In genomic region chr3:116862621-116863020, GRCm38 (mm10) we compare ENCODE assay signal across 17 mouse cellular contexts. TPM values are rescaled to one million over a fixed set of nuclear protein-coding genes. Genes with fewer than 3 reads are reported as not detected.
DNase-seq lines count a peak whose midpoint lies in the region; ATAC-seq and TF ChIP-seq lines count a peak whose summit lies in the region.
"Had no signal": no experiment of that assay in that cellular context is flagged by ENCODE, and none has a peak within 500 bp of the region (broad histone marks: within the 10 kb centered on the region; RNA-seq: fewer than 3 reads in every experiment).

No protein-coding gene starts in this region.

- peaks cover 0 to 6% of the 10 kb centered on the region in 2 experiments; a peak in 2 of 4 replicates for H3K4me1 ChIP-seq in heart, embryonic 14.5 days (ENCODE audit: control insufficient read depth in 2 of 2, insufficient read depth in 2 of 2, low read length in 2 of 2)
- H3K4me1 ChIP-seq in heart, adult 2 months (ENCODE audit: control insufficient read depth, insufficient read depth, low read length), result peaks cover 5% of the 10 kb centered on the region
- peaks cover 7 to 17% of the 10 kb centered on the region in 2 experiments for H3K4me1 ChIP-seq in ES-E14 (ENCODE audit: control insufficient read depth in 2 of 2, insufficient read depth in 2 of 2, low read length in 2 of 2, poor library complexity in 1 of 2)
- peaks cover 42 to 49% of the 10 kb centered on the region in 2 experiments for H3K4me1 ChIP-seq in liver, embryonic 14.5 days (replicated peaks; ENCODE audit: control insufficient read depth in 2 of 2, insufficient read depth in 2 of 2, low read length in 1 of 2)
- H3K4me1 ChIP-seq: embryonic facial prominence, embryonic 15.5 days had no signal

- no peaks in the 10 kb centered on the region for H3K79me2 ChIP-seq in heart, adult 2 months (replicated peaks; ENCODE audit: control insufficient read depth, insufficient read depth, low read length)

- WGBS in heart, embryonic 14.5 days, result 60% methylated on average over 1 of the region's 1 CpGs
- 28% methylated on average over 1 of the region's 1 CpGs for WGBS in heart, adult 2 months
- 30% methylated on average over 1 of the region's 1 CpGs for whole genome bisulfite sequencing in liver, embryonic 14.5 days (ENCODE audit: insufficient replicate concordance)

- H3K36me3 ChIP-seq in heart, embryonic 14.5 days (ENCODE audit: control insufficient read depth, insufficient read depth, low read length), result no peaks in the 10 kb centered on the region
- no peaks in the 10 kb centered on the region for H3K36me3 ChIP-seq in heart, adult 2 months (ENCODE audit: control insufficient read depth, insufficient read depth, low read length)
- H3K36me3 ChIP-seq in ES-E14 (ENCODE audit: control insufficient read depth, insufficient read depth, low read length, poor library complexity, severe bottlenecking), result peaks cover under 1% of the 10 kb centered on the region
- H3K36me3 ChIP-seq in liver, embryonic 14.5 days (replicated peaks; ENCODE audit: control insufficient read depth, insufficient read depth, low read depth), result peaks cover 16% of the 10 kb centered on the region
- H3K36me3 ChIP-seq: embryonic facial prominence, embryonic 15.5 days; limb, embryonic 13.5 days; stomach, embryonic 15.5 days had no signal

- H3K27me3 ChIP-seq in heart, embryonic 14.5 days (ENCODE audit: control insufficient read depth, insufficient read depth, low read length), result no peaks in the 10 kb centered on the region
- H3K27me3 ChIP-seq in heart, adult 2 months (ENCODE audit: control insufficient read depth, insufficient read depth, low read length), result no peaks in the 10 kb centered on the region
- no peaks in the 10 kb centered on the region for H3K27me3 ChIP-seq in liver, embryonic 14.5 days (ENCODE audit: control insufficient read depth, insufficient read depth, low read length)
- H3K27me3 ChIP-seq: embryonic facial prominence, embryonic 15.5 days; forebrain, embryonic 13.5 days; limb, embryonic 13.5 days; stomach, embryonic 15.5 days had no signal

- TF ChIP-seq EP300 in heart, adult 2 months (IDR thresholded peaks at IDR 0.05; ENCODE audit: insufficient read depth, low read depth, low read length), result no peak
- no peak for TF ChIP-seq EP300 in liver, embryonic 14.5 days (IDR thresholded peaks at IDR 0.05; ENCODE audit: low read depth)

- in situ Hi-C loops in ES-E14 (cut with MboI; ENCODE audit: low sequenced_read_pairs in 2 of 2, unreplicated experiment in 2 of 2), result no loop called here

- no peak for ATAC-seq in heart, embryonic 14.5 days (ENCODE audit: insufficient number of reproducible peaks, insufficient read depth, low FRiP score, low read depth)
- ATAC-seq in liver, embryonic 14.5 days (ENCODE audit: insufficient read depth), result no peak

- no peak overlapping the region for H3K27ac ChIP-seq in heart, embryonic 14.5 days (replicated peaks in 1 of 2; ENCODE audit: control insufficient read depth in 1 of 2, insufficient read depth in 1 of 2, low read depth in 2 of 2, low read length in 2 of 2)
- no peak overlapping the region for H3K27ac ChIP-seq in heart, adult 2 months
- H3K27ac ChIP-seq in ES-E14 (ENCODE audit: insufficient read depth, low read depth, low read length, poor library complexity, severe bottlenecking), result no peak overlapping the region; the same call in 1 of the 2 replicates
- peak overlapping the region; percentile 38 for H3K27ac ChIP-seq in liver, embryonic 14.5 days
- H3K27ac ChIP-seq: embryonic facial prominence, embryonic 15.5 days; forebrain, embryonic 13.5 days; kidney, postnatal 0 days; limb, embryonic 13.5 days; stomach, embryonic 15.5 days had no signal

- H3K9ac ChIP-seq in heart, embryonic 14.5 days (ENCODE audit: low read length), result no peak overlapping the region
- no peak overlapping the region for H3K9ac ChIP-seq in heart, adult 2 months (ENCODE audit: low read depth, low read length)
- H3K9ac ChIP-seq in ES-E14 (ENCODE audit: insufficient read depth, low read depth, low read length, poor library complexity, severe bottlenecking), result peak overlapping the region; percentile 42; the same call in 1 of the 2 replicates
- peak overlapping the region; percentile 72 for H3K9ac ChIP-seq in liver, embryonic 14.5 days (replicated peaks)
- H3K9ac ChIP-seq: embryonic facial prominence, embryonic 15.5 days; forebrain, embryonic 13.5 days; stomach, embryonic 15.5 days had no signal

- DNase-seq in heart, adult 2 months, result no peak
- DNase-seq in 416B (ENCODE audit: low read depth) (peak; percentile 49), ES-E14 (ENCODE audit: low read depth, low spot score) (no peak)
- DNase-seq in liver, embryonic 14.5 days (ENCODE audit: low read depth in 3 of 3, low spot score in 3 of 3), result no peak
- no peak for DNase-seq in adrenal gland, adult 18-20 months (ENCODE audit: low spot score in 2 of 2)
- DNase-seq in adrenal gland, adult 8-10 months, result no peak
- DNase-seq: cerebellum, adult 9-11 months; lung, postnatal 14 days; right cerebral cortex, adult 18-20 months; spleen, adult 18-20 months; thymus, postnatal 4 days had no signal

- peak overlapping the region; percentile 18; the same call in 1 of the 2 replicates for H3K4me2 ChIP-seq in heart, embryonic 14.5 days (ENCODE audit: low read length)
- peak overlapping the region; percentile 98 for H3K4me2 ChIP-seq in liver, embryonic 14.5 days (ENCODE audit: low read depth)

- TF ChIP-seq CTCF in heart, adult 2 months (IDR thresholded peaks at IDR 0.05), result no peak
- TF ChIP-seq CTCF in liver, embryonic 14.5 days (IDR thresholded peaks at IDR 0.05; ENCODE audit: low read depth), result no peak

- no peaks in the 10 kb centered on the region for H3K9me3 ChIP-seq in heart, embryonic 14.5 days (ENCODE audit: control insufficient read depth, low read length)
- H3K9me3 ChIP-seq in ES-E14 (ENCODE audit: control insufficient read depth, insufficient read depth, low read depth, low read length), result no peaks in the 10 kb centered on the region
- H3K9me3 ChIP-seq in liver, embryonic 14.5 days (ENCODE audit: control insufficient read depth, low read length), result no peaks in the 10 kb centered on the region
- H3K9me3 ChIP-seq: embryonic facial prominence, embryonic 15.5 days; forebrain, embryonic 13.5 days; limb, embryonic 13.5 days; stomach, embryonic 15.5 days had no signal

- H3K4me3 ChIP-seq in heart, embryonic 14.5 days (ENCODE audit: control insufficient read depth in 1 of 2, insufficient read depth in 1 of 2, low read depth in 1 of 2, low read length in 2 of 2), result no peak overlapping the region
- no peak overlapping the region for H3K4me3 ChIP-seq in heart, adult 2 months
- peak overlapping the region; percentile 44 to 52 for H3K4me3 ChIP-seq in ES-E14 (ENCODE audit: insufficient read depth in 1 of 2, low read depth in 1 of 2, low read length in 2 of 2, poor library complexity in 1 of 2, severe bottlenecking in 1 of 2)
- H3K4me3 ChIP-seq in liver, embryonic 14.5 days (ENCODE audit: insufficient read depth in 1 of 2, low read depth in 2 of 2, low read length in 2 of 2), result peak overlapping the region; percentile 82 to 87

- intact Hi-C loops in heart, adult 2 months (cut with DNase I), result no loop called here

- TF ChIP-seq POLR2A in heart, adult 2 months (IDR thresholded peaks at IDR 0.05; ENCODE audit: insufficient read depth, low read depth, low read length), result no peak

TF ChIP-seq in ES-E14, 5 proteins besides CTCF, POLR2A, EP300 and RAD21:
- TF ChIP-seq CHD2 (IDR thresholded peaks at IDR 0.05; ENCODE audit: low read depth, low read length) (no peak), ZNF384 (IDR thresholded peaks at IDR 0.05; ENCODE audit: low read depth, low read length) (0 out of 2 replicates have a peak, but pooled peaks have one; percentile 16), ZC3H11A (IDR thresholded peaks at IDR 0.05; ENCODE audit: borderline replicate concordance, low read depth, low read length) (no peak), HCFC1 (IDR thresholded peaks at IDR 0.05; ENCODE audit: borderline replicate concordance, insufficient read depth, low read length) (no peak), MAFK (IDR thresholded peaks at IDR 0.05; ENCODE audit: insufficient read depth, low read depth, low read length) (no peak)

RNA-seq across cellular contexts. Expression of gene Frrs1, which starts 3.4 kb away (rescaled TPM):
- polyA plus RNA-seq in heart, embryonic 14.5 days (2014; fragmentation: Nextera tagmentation; extraction: Ambion mirVana), result 20.7 and 24.7 TPM in 2 replicates
- total RNA-seq in heart, adult 2 months (2021), result 1 to 10 TPM; 2.4 to 3.2 TPM
- polyA plus RNA-seq in heart, adult 2 months (2012; rRNA removed), result 3.6 TPM in 2 replicates
- total RNA-seq in ES-E14 (2012; rRNA removed), result 69.3 and 108 TPM in 2 replicates
- polyA plus RNA-seq in liver, embryonic 14.5 days (2012; rRNA removed), result 13.5 and 20.5 TPM in 2 replicates
- polyA plus RNA-seq in liver, embryonic 14.5 days (2014; fragmentation: Nextera tagmentation; extraction: Ambion mirVana), result 30.5 and 31.4 TPM in 2 replicates
- 10 to 100 TPM in 1 of 2 experiments, 1 to 10 TPM in 1; 5.0 to 19.6 TPM for total RNA-seq in adrenal gland, adult 18-20 months (2021)
- 10 to 100 TPM in 2 of 4 experiments, 1 to 10 TPM in 2; 6.2 to 25.3 (median 16.2) TPM for total RNA-seq in adrenal gland, adult 8-10 months (2022)

RNA-seq across cellular contexts. Expression of gene Agl, which starts 54.7 kb away (rescaled TPM):
- polyA plus RNA-seq in heart, embryonic 14.5 days (2014; fragmentation: Nextera tagmentation; extraction: Ambion mirVana), result 121 and 135 TPM in 2 replicates
- total RNA-seq in heart, adult 2 months (2021), result 100 to 1,000 TPM; 173 to 200 TPM
- 41.1 and 99.5 TPM in 2 replicates for polyA plus RNA-seq in heart, adult 2 months (2012; rRNA removed)
- 5.6 and 5.7 TPM in 2 replicates for total RNA-seq in ES-E14 (2012; rRNA removed)
- 2.1 and 2.6 TPM in 2 replicates for polyA plus RNA-seq in liver, embryonic 14.5 days (2012; rRNA removed)
- polyA plus RNA-seq in liver, embryonic 14.5 days (2014; fragmentation: Nextera tagmentation; extraction: Ambion mirVana), result 4.4 and 4.6 TPM in 2 replicates
- total RNA-seq in adrenal gland, adult 18-20 months (2021), result 10 to 100 TPM; 50.4 to 61.2 TPM
- total RNA-seq in adrenal gland, adult 8-10 months (2022), result 10 to 100 TPM; 49.9 to 75.6 (median 62.3) TPM

Comparison
In these comparisons a context has a peak if more than half of its experiments do, and no peak if none do; other contexts are left out.
1. H3K4me3 ChIP-seq: peak in ES-E14 (2 of 2) and liver, embryonic 14.5 days (2 of 2); none in heart, embryonic 14.5 days (0 of 2) and heart, adult 2 months (single experiment).
2. H3K9ac ChIP-seq: peak in ES-E14 (single experiment) and liver, embryonic 14.5 days (single experiment); none in heart, embryonic 14.5 days (single experiment) and heart, adult 2 months (single experiment).